23 mouse cellular contexts compared by ENCODE assay signal in the genomic region with DNA sequence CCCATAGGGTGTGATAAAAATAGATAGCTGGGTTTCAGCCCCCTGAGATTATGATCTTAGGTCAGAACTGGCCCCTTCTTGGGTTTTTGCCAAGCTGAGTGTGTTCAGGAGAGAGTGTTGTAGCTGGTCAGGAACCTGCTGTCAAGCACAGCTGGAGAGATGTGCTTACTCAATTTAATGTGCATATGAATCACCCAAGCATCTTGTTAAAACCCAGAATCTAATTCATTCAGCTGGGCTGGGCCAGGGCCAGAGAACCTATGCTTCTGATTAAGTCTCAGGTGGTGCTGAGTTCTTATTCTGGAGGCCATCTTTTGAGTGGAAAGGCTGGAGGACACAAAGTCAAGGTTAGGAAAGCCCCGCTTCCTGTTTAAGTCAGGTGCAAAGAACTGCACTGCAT. TPM values are rescaled to one million over a fixed set of nuclear protein-coding genes. Genes with fewer than 3 reads are reported as not detected.
DNase-seq lines count a peak whose midpoint lies in the region; ATAC-seq lines count a peak whose summit lies in the region.
"Had no signal": no experiment of that assay in that cellular context is flagged by ENCODE, and none has a peak within 500 bp of the region (broad histone marks: within the 10 kb centered on the region; RNA-seq: fewer than 3 reads in every experiment).

No protein-coding gene starts in this region.

- H3K27me3 ChIP-seq in hindbrain, embryonic 11.5 days (ENCODE audit: control insufficient read depth, insufficient read depth, low read length) = no peaks in the 10 kb centered on the region
- no peaks in the 10 kb centered on the region for H3K27me3 ChIP-seq in hindbrain, embryonic 10.5 days (ENCODE audit: insufficient read depth, poor library complexity, severe bottlenecking)
- H3K27me3 ChIP-seq in forebrain, embryonic 15.5 days = no peaks in the 10 kb centered on the region
- no peaks in the 10 kb centered on the region for H3K27me3 ChIP-seq in neural tube, embryonic 12.5 days (replicated peaks)

- no peak overlapping the region for H3K4me3 ChIP-seq in hindbrain, embryonic 11.5 days (ENCODE audit: low read depth, low read length)
- H3K4me3 ChIP-seq in hindbrain, embryonic 10.5 days = no peak overlapping the region
- no peak overlapping the region for H3K4me3 ChIP-seq in forebrain, embryonic 15.5 days
- H3K4me3 ChIP-seq in neural tube, embryonic 12.5 days = no peak overlapping the region
- H3K4me3 ChIP-seq: limb, embryonic 10.5 days; myocyte had no signal

- H3K4me2 ChIP-seq in hindbrain, embryonic 11.5 days (replicated peaks; ENCODE audit: low read depth, low read length) = no peak overlapping the region
- H3K4me2 ChIP-seq in forebrain, embryonic 15.5 days (replicated peaks) = no peak overlapping the region
- no peak overlapping the region for H3K4me2 ChIP-seq in neural tube, embryonic 12.5 days (replicated peaks)
- H3K4me2 ChIP-seq: heart, embryonic 11.5 days; liver, embryonic 11.5 days; lung, embryonic 14.5 days; midbrain, embryonic 11.5 days had no signal

- no peaks in the 10 kb centered on the region for H3K4me1 ChIP-seq in hindbrain, embryonic 11.5 days (replicated peaks; ENCODE audit: control insufficient read depth, insufficient read depth, low read length)
- H3K4me1 ChIP-seq in hindbrain, embryonic 10.5 days (replicated peaks) = peaks cover 8% of the 10 kb centered on the region; the same call in 1 of the 2 replicates
- peaks cover 4% of the 10 kb centered on the region; the same call in 1 of the 2 replicates for H3K4me1 ChIP-seq in forebrain, embryonic 15.5 days
- H3K4me1 ChIP-seq in neural tube, embryonic 12.5 days = peaks cover 10% of the 10 kb centered on the region; the same call in 1 of the 2 replicates

- no peaks in the 10 kb centered on the region for H3K36me3 ChIP-seq in hindbrain, embryonic 11.5 days (ENCODE audit: control insufficient read depth, insufficient read depth, low read length)
- H3K36me3 ChIP-seq in hindbrain, embryonic 10.5 days = no peaks in the 10 kb centered on the region
- H3K36me3 ChIP-seq in forebrain, embryonic 15.5 days = no peaks in the 10 kb centered on the region
- H3K36me3 ChIP-seq in neural tube, embryonic 12.5 days = no peaks in the 10 kb centered on the region
- H3K36me3 ChIP-seq: limb, embryonic 10.5 days had no signal

- 91% methylated on average over 1 of the region's 1 CpGs for WGBS in hindbrain, embryonic 11.5 days
- WGBS in hindbrain, embryonic 10.5 days = 95% methylated on average over 1 of the region's 1 CpGs
- 89% methylated on average over 1 of the region's 1 CpGs for WGBS in forebrain, embryonic 15.5 days
- WGBS in neural tube, embryonic 12.5 days = 74% methylated on average over 1 of the region's 1 CpGs

- no peak overlapping the region for H3K9ac ChIP-seq in hindbrain, embryonic 11.5 days (ENCODE audit: low read depth, low read length)
- H3K9ac ChIP-seq in forebrain, embryonic 15.5 days (replicated peaks) = no peak overlapping the region
- H3K9ac ChIP-seq in neural tube, embryonic 12.5 days = no peak overlapping the region
- H3K9ac ChIP-seq: lung, embryonic 14.5 days had no signal

- DNase-seq in hindbrain, embryonic 11.5 days (ENCODE audit: low spot score) = no peak
- no peak for DNase-seq in hindbrain, embryonic 10.5 days (ENCODE audit: low spot score)
- DNase-seq in R1 (ENCODE audit: low read depth, low spot score) = peak; percentile 53
- DNase-seq in adrenal gland, postnatal 4 days (ENCODE audit: low spot score in 2 of 2) = no peak
- DNase-seq in urinary bladder, postnatal 4 days (ENCODE audit: low spot score in 2 of 2) = no peak
- DNase-seq: cerebellum, postnatal 36 days; gastrocnemius, postnatal 36 days; heart, postnatal 36 days; kidney, adult 11 months; lung, embryonic 14.5 days; lung, postnatal 4 days; thymus, postnatal 4 days had no signal

- ATAC-seq in hindbrain, embryonic 11.5 days (ENCODE audit: low FRiP score) = peak; percentile 10; the same call in 1 of the 2 replicates
- no peak for ATAC-seq in forebrain, embryonic 15.5 days (replicated peaks)
- peak; percentile 49 for ATAC-seq in neural tube, embryonic 12.5 days (ENCODE audit: low FRiP score, low read depth)

- H3K9me3 ChIP-seq in hindbrain, embryonic 11.5 days (ENCODE audit: control insufficient read depth, low read length) = no peaks in the 10 kb centered on the region
- no peaks in the 10 kb centered on the region for H3K9me3 ChIP-seq in hindbrain, embryonic 10.5 days
- no peaks in the 10 kb centered on the region for H3K9me3 ChIP-seq in forebrain, embryonic 15.5 days
- no peaks in the 10 kb centered on the region for H3K9me3 ChIP-seq in neural tube, embryonic 12.5 days
- H3K9me3 ChIP-seq: limb, embryonic 10.5 days had no signal

- H3K27ac ChIP-seq in hindbrain, embryonic 11.5 days (ENCODE audit: low read depth, low read length) = peak overlapping the region; percentile 25; the same call in 1 of the 2 replicates
- no peak overlapping the region for H3K27ac ChIP-seq in hindbrain, embryonic 10.5 days
- H3K27ac ChIP-seq in forebrain, embryonic 15.5 days (replicated peaks) = 0 out of 2 replicates have a peak overlapping the region, but pooled peaks have one; percentile 43
- H3K27ac ChIP-seq in neural tube, embryonic 12.5 days = no peak overlapping the region
- H3K27ac ChIP-seq: kidney, postnatal 0 days; limb, embryonic 10.5 days had no signal

RNA-seq across cellular contexts. Expression of a gene that starts 38.8 kb away (rescaled TPM):
- polyA plus RNA-seq in hindbrain, embryonic 11.5 days (2014; fragmentation: Nextera tagmentation; extraction: Ambion mirVana) = not detected in 2 replicates
- polyA plus RNA-seq in hindbrain, embryonic 10.5 days (2016; fragmentation: Nextera tagmentation; extraction: Ambion mirVana) = not detected in 2 replicates
- polyA plus RNA-seq in forebrain, embryonic 15.5 days (2015; fragmentation: Nextera tagmentation; extraction: Ambion mirVana) = not detected in 2 replicates
- polyA plus RNA-seq in neural tube, embryonic 12.5 days (2016; fragmentation: Nextera tagmentation; extraction: Ambion mirVana) = not detected in 2 replicates
- under 1 TPM in 1 of 2 experiments, not detected in 1; 0.28 TPM for total RNA-seq in adrenal gland, postnatal 4 days (2021)
- total RNA-seq: layer of hippocampus, adult 18-20 months; left cerebral cortex, adult 18-20 months had no signal
- polyA plus RNA-seq: heart, embryonic 11.5 days; kidney, postnatal 0 days; limb, embryonic 10.5 days; midbrain, embryonic 11.5 days; myocyte; small intestine, adult 2 months had no signal

Comparison
In these comparisons a context has a peak if more than half of its experiments do, and no peak if none do; other contexts are left out.
1. H3K27ac ChIP-seq: peak in hindbrain, embryonic 11.5 days (single experiment) and forebrain, embryonic 15.5 days (single experiment); none in hindbrain, embryonic 10.5 days (single experiment) and neural tube, embryonic 12.5 days (single experiment).